Mouse (Mus musculus) kidney, adult 2 months (tissue): Measurements from ENCODE around the gene Gpc6. TPM values are rescaled to one million over a fixed set of nuclear protein-coding genes. Genes with fewer than 3 reads are reported as not detected.

Source experiments
- DNase-seq: peaks from one replicate; pipeline ENCODE4 v3.0.0; 2021
- H3K27ac ChIP-seq: fragments of 200-500 bp; 2 replicates; pipeline ENCODE4 v1.5.1; 2012; ENCODE audit warnings: low read depth, low read length, control low read depth, inconsistent platforms; ENCODE audit not compliant: insufficient read depth
- H3K27me3 ChIP-seq: fragments of 200-500 bp; replicated peaks from 2 replicates; pipeline ENCODE4 v1.6.1; 2012; ENCODE audit warnings: mild to moderate bottlenecking, moderate library complexity, low read length, inconsistent platforms; ENCODE audit not compliant: control insufficient read depth, insufficient read depth
- H3K36me3 ChIP-seq: fragments of 200-500 bp; 2 replicates; pipeline ENCODE4 v1.6.1; 2012; ENCODE audit warnings: mild to moderate bottlenecking, moderate library complexity, low read length, inconsistent platforms; ENCODE audit not compliant: control insufficient read depth, insufficient read depth
- H3K4me1 ChIP-seq: fragments of 200-500 bp; 2 replicates; pipeline ENCODE4 v1.6.1; 2011; ENCODE audit warnings: low read length; ENCODE audit not compliant: control insufficient read depth, insufficient read depth
- H3K4me3 ChIP-seq: fragments of 200-500 bp; 2 replicates; pipeline ENCODE4 v1.5.1; 2011; ENCODE audit warnings: mild to moderate bottlenecking, low read depth, low read length, control low read depth; ENCODE audit not compliant: insufficient read depth
- CTCF ChIP-seq: fragments of 200-500 bp; conservative IDR thresholded peaks from 2 replicates; pipeline ENCODE4 v1.5.1; 2011; ENCODE audit warnings: low read depth, mild to moderate bottlenecking, control low read depth, low read length, moderate library complexity, mixed read lengths; ENCODE audit not compliant: insufficient read depth, insufficient read length
- POLR2A ChIP-seq: fragments of 200-500 bp; IDR thresholded peaks from one replicate; pipeline ENCODE4 v1.6.1; 2011; ENCODE audit warnings: low read depth, low read length, control low read depth
- WGBS: fragments of 180-500 bp; shearing (Covaris S2); methylation state at CpG from one replicate; pipeline ENCODE4 v1.1.7; 2018; 5-methylcytosine and 5-hydroxymethylcytosine counted together
- polyA plus RNA-seq: library from polyadenylated mRNA; depleted of rRNA; stranded (reverse); fragments of >200 nt; gene quantifications from 2 replicates; pipeline ENCODE4 v1.2.3, GENCODE M21; 2012

Gene Gpc6
- polyA plus RNA-seq, 1 experiment: 3.4 TPM

DNA sequence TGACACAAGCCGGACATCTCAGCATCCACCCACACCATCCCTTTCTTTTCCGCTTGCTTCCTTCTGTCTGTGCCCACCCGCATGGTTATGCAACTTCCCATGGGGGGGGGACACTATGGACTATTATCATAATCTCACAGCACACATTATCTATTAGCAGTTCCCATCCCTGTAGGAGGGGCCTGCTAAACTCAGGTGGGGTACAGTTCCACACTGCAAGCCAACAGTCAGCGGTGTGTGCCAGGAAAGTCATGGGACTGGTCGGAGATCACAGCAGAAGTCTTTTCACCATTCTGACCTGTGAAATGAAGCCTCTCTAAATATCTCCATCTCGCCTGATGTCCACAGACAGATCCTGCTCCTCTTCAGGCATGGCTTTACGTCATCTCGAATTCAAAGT, 770.5 kb downstream of the Gpc6 start:
- Histone ChIP-seq H3K27me3 (no peaks in the 10 kb centered on the region), H3K27ac (no peak overlapping the region), H3K4me1 (no peaks in the 10 kb centered on the region), H3K36me3 (no peaks in the 10 kb centered on the region), H3K4me3 (no peak overlapping the region)
- TF ChIP-seq CTCF (no peak), POLR2A (no peak)
- WGBS: 92% methylated on average over 8 of the region's 8 CpGs
- no peak for DNase-seq

DNA sequence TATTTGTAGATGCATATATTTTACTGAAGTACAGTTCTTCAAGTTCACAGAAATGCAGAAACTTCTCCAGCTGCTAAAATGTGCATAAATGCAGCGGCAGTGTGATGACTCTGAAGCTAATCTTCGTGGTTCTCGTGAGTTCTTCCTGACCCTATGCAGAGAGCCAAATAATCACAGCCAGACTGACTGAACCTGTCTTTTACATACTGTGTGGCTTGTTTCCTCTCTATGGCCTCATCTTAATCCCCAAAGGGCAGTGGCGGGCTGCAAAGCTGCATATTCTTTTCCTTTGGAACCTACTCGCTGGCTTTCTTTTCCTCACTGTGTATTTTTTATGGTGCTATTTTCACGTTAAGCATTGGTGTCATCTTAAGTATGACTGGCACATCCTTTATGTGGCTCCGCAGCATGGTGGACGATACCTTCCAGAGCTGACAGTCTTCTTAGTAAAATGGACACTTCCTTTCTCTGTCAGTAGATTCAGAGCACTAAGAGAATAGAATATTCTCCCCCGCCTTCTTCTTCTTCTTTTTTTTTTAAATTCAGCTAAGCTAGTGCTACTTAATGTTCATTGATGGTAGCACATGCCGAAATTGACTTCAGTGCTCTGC, 775.7 kb downstream of the Gpc6 start:
- WGBS: 86% methylated on average over 10 of the region's 10 CpGs

DNA sequence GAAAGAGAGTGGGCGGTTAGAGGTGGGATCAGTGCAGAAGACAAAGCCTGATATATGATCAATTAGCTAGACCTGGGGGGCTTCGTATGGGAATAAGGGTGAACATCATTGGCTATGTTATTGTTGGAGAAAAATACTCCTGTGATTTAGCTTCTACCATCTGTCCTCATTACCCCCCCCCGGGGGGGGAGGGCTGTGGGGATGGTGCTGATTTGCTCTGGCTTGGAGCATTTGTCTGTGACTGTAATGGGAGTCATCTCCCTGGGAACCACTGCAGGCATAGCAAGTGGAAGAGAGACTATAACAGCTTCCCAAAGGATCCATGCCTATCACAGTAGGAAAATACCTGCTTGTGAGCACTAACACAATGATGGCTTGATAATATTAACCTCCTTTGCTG, 783.7 kb downstream of the Gpc6 start:
- WGBS: 93% methylated on average over 3 of the region's 3 CpGs
- no peak for TF ChIP-seq POLR2A
- TF ChIP-seq CTCF: no peak
- H3K27me3 ChIP-seq: no peaks in the 10 kb centered on the region

More for the DNA sequence above, 775.7 kb downstream of the Gpc6 start:
- DNase-seq: no peak
- H3K4me1 ChIP-seq: no peaks in the 10 kb centered on the region
- no peak for TF ChIP-seq POLR2A
- TF ChIP-seq CTCF: no peak
- no peak overlapping the region for H3K27ac ChIP-seq
- no peaks in the 10 kb centered on the region for H3K36me3 ChIP-seq
- no peaks in the 10 kb centered on the region for H3K27me3 ChIP-seq
- H3K4me3 ChIP-seq: no peak overlapping the region

DNA sequence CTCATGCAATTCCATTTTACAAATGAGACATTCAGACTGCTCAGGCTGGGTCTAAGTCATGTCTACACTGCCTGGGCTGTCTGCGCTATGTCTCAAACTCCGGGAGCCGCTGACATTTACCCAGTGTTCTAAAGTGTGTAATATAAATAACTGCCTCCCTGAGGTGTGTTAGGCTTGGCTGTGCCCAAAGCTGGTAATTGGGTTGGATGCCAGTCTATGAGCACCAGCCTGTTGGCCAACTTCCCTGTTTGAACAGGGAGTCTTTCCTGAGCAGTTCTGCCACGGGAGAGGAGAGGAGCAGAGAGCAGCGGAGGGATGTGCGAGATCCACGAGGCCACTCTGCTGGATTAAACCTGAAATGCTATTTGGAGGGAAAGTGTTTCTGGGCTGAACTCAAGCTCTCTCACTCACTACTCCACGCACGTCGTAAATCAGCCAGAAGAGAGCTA, 785.4 kb downstream of the Gpc6 start:
- H3K4me3 ChIP-seq: no peak overlapping the region
- WGBS: 60% methylated on average over 10 of the region's 10 CpGs
- H3K27me3 ChIP-seq: no peaks in the 10 kb centered on the region
- no peak overlapping the region for H3K27ac ChIP-seq
- TF ChIP-seq POLR2A (no peak), CTCF (no peak)
- no peaks in the 10 kb centered on the region for H3K36me3 ChIP-seq
- DNase-seq: no peak
- H3K4me1 ChIP-seq: no peaks in the 10 kb centered on the region

More for the DNA sequence above, 783.7 kb downstream of the Gpc6 start:
- Histone ChIP-seq H3K36me3 (no peaks in the 10 kb centered on the region), H3K27ac (no peak overlapping the region), H3K4me1 (no peaks in the 10 kb centered on the region), H3K4me3 (no peak overlapping the region)
- no peak for DNase-seq

DNA sequence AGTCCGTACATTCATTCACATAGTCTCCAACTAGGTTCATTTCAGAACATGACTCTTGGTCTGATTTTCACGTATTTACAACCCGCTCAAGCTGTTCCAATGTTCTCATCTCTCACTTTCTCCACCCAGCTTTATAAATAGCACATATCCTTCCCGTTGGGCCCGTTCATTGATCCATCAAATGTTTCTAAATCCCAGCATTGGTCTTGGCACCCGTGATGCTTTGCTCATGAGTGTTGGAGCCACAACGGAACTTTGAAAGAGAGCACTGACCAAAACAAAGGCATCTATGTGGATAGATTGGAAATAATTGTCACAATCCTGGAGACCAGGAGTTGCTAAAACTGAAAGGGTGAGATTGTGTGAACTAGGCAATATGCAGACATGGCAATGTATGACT, 787.2 kb downstream of the Gpc6 start:
- Histone ChIP-seq H3K4me1 (no peaks in the 10 kb centered on the region), H3K4me3 (no peak overlapping the region), H3K27ac (no peak overlapping the region), H3K27me3 (no peaks in the 10 kb centered on the region), H3K36me3 (no peaks in the 10 kb centered on the region)
- no peak for DNase-seq
- no peak for TF ChIP-seq CTCF
- no peak for TF ChIP-seq POLR2A
- WGBS: 90% methylated on average over 7 of the region's 7 CpGs

DNA sequence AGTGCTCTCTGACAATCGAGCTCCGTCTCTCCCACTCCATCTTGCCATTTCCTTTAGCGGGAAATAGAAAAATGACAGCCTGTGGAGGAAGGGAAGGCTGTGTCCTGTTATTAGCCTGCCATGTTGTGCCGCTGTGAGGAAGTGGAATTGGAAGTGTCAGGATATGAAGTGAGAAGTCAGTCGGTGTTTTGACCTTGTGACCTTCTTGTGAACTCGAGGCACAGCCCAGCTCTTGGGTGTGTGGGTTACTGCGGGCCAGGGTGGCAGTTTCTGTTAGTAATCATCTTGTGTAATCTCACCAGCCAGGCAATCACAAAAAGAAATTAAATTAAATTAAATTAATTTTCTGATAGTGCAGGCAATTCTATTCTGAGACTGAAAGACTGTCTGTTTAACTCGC, 789.0 kb downstream of the Gpc6 start:
- no peak overlapping the region for H3K27ac ChIP-seq

DNA sequence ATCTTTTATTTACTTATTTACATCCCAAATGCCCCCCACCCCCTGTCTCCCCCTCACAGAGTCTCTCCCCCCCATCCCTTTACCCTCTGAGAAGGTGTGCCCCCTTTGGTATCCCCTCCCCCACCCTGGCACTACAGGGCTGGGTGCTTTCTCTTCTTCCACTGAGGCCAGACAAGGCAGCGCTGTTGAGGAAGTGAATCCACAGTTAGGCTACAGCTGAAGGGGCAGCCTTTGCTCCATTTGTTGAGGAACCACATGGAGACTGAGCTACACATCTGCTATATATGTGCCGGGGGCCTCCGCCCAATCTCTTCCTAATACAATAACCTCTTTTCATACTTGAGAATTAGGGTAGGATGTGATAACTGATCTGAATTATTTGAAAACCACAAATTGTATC, 791.2 kb downstream of the Gpc6 start:
- TF ChIP-seq CTCF (no peak), POLR2A (no peak)
- no peaks in the 10 kb centered on the region for H3K4me1 ChIP-seq
- WGBS: 95% methylated on average over 3 of the region's 3 CpGs
- no peak overlapping the region for H3K4me3 ChIP-seq
- H3K27me3 ChIP-seq: no peaks in the 10 kb centered on the region
- H3K36me3 ChIP-seq: no peaks in the 10 kb centered on the region
- DNase-seq: no peak
- no peak overlapping the region for H3K27ac ChIP-seq

More for the DNA sequence above, 789.0 kb downstream of the Gpc6 start:
- 54% methylated on average over 8 of the region's 8 CpGs for whole genome bisulfite sequencing
- H3K36me3 ChIP-seq: no peaks in the 10 kb centered on the region
- H3K4me1 ChIP-seq: no peaks in the 10 kb centered on the region
- H3K27me3 ChIP-seq: no peaks in the 10 kb centered on the region
- no peak for TF ChIP-seq POLR2A
- no peak for TF ChIP-seq CTCF
- no peak for DNase-seq
- H3K4me3 ChIP-seq: no peak overlapping the region
